Comparison of ENCODE assay signal across 13 mouse cellular contexts in genomic region chr4:120885208-120886120, GRCm38 (mm10). TPM values are rescaled to one million over a fixed set of nuclear protein-coding genes. Genes with fewer than 3 reads are reported as not detected.
DNase-seq lines count a peak whose midpoint lies in the region; ATAC-seq lines count a peak whose summit lies in the region.
"Had no signal": no experiment of that assay in that cellular context is flagged by ENCODE, and none has a peak within 500 bp of the region (broad histone marks: within the 10 kb centered on the region; RNA-seq: fewer than 3 reads in every experiment).

No protein-coding gene starts in this region.

- no peak overlapping the region for H3K9ac ChIP-seq in heart, embryonic 11.5 days (ENCODE audit: low read depth, low read length)
- 0 out of 2 replicates have a peak overlapping the region, but pooled peaks have one; percentile 4 for H3K9ac ChIP-seq in embryonic facial prominence, embryonic 14.5 days (ENCODE audit: low read depth, low read length)
- H3K9ac ChIP-seq: liver, embryonic 13.5 days had no signal

- intact Hi-C loops in heart, postnatal 25 days (cut with DNase I), result loop anchor here (5.0 kb wide), 2 partner anchors 203 to 293 kb away; no protein-coding TSS in a partner anchor
- intact Hi-C loops in left cerebral cortex, postnatal 4 days (cut with DNase I), result loop anchor here (5.0 kb wide), 1 partner anchor 33 kb away; the partner anchor contains the start of gene Rims3

- no peaks in the 10 kb centered on the region for H3K36me3 ChIP-seq in heart, embryonic 11.5 days (ENCODE audit: control insufficient read depth, insufficient read depth, low read length)
- H3K36me3 ChIP-seq in embryonic facial prominence, embryonic 14.5 days (ENCODE audit: control insufficient read depth, insufficient read depth, low read length), result no peaks in the 10 kb centered on the region
- H3K36me3 ChIP-seq: liver, embryonic 13.5 days had no signal

- H3K4me3 ChIP-seq in heart, embryonic 11.5 days (ENCODE audit: low read depth, low read length), result no peak overlapping the region
- H3K4me3 ChIP-seq in embryonic facial prominence, embryonic 14.5 days (ENCODE audit: low read depth, low read length), result no peak overlapping the region
- H3K4me3 ChIP-seq: gastrocnemius, adult 2 months; liver, embryonic 13.5 days had no signal

- no peaks in the 10 kb centered on the region for H3K9me3 ChIP-seq in heart, embryonic 11.5 days (replicated peaks; ENCODE audit: control insufficient read depth, low read length)
- no peaks in the 10 kb centered on the region for H3K9me3 ChIP-seq in embryonic facial prominence, embryonic 14.5 days (ENCODE audit: control insufficient read depth, low read length)
- H3K9me3 ChIP-seq: liver, embryonic 13.5 days had no signal

- WGBS in heart, embryonic 11.5 days (ENCODE audit: insufficient replicate concordance), result 21% methylated on average over 13 of the region's 13 CpGs
- 39% methylated on average over 13 of the region's 13 CpGs for WGBS in embryonic facial prominence, embryonic 14.5 days

- peaks cover 15% of the 10 kb centered on the region for H3K4me1 ChIP-seq in heart, embryonic 11.5 days (ENCODE audit: control insufficient read depth, insufficient read depth, low read length)
- H3K4me1 ChIP-seq in embryonic facial prominence, embryonic 14.5 days (ENCODE audit: control insufficient read depth, insufficient read depth, low read length), result peaks cover 6% of the 10 kb centered on the region; the same call in 1 of the 2 replicates

- no peaks in the 10 kb centered on the region for H3K27me3 ChIP-seq in heart, embryonic 11.5 days (ENCODE audit: control insufficient read depth, insufficient read depth, low read length)
- no peaks in the 10 kb centered on the region; the same call in 1 of the 2 replicates for H3K27me3 ChIP-seq in embryonic facial prominence, embryonic 14.5 days (replicated peaks; ENCODE audit: control insufficient read depth, insufficient read depth, low read length)

- H3K4me2 ChIP-seq in heart, embryonic 11.5 days, result peak overlapping the region; percentile 46
- no peak overlapping the region for H3K4me2 ChIP-seq in embryonic facial prominence, embryonic 14.5 days (ENCODE audit: low read depth, low read length)
- H3K4me2 ChIP-seq: liver, embryonic 13.5 days had no signal

- no peak for DNase-seq in heart, postnatal 25 days (ENCODE audit: low spot score)
- DNase-seq in left cerebral cortex, postnatal 4 days, result peak; percentile 53
- DNase-seq in left cerebral cortex, adult 18-20 months (ENCODE audit: low spot score in 2 of 2), result no peak
- DNase-seq in NIH3T3 (ENCODE audit: low read depth), result peak; percentile 39
- peak; percentile 69 for DNase-seq in embryonic facial prominence, embryonic 14.5 days (ENCODE audit: low spot score)
- DNase-seq in frontal cortex, adult 2 months (ENCODE audit: extremely low spot score in 1 of 2, low spot score in 1 of 2), result no peak
- DNase-seq in right cerebral cortex, adult 2 months (ENCODE audit: low spot score in 2 of 2), result no peak
- DNase-seq: cerebellum, adult 9-10 months; gastrocnemius, adult 2 months; liver, embryonic 13.5 days; thymus, postnatal 14 days had no signal

- no peak for ATAC-seq in heart, embryonic 11.5 days (replicated peaks; ENCODE audit: insufficient number of reproducible peaks, low FRiP score, low TSS enrichment)
- no peak for ATAC-seq in embryonic facial prominence, embryonic 14.5 days (ENCODE audit: low read depth)

- no peak overlapping the region for H3K27ac ChIP-seq in heart, embryonic 11.5 days (ENCODE audit: low read depth, low read length)
- H3K27ac ChIP-seq in embryonic facial prominence, embryonic 14.5 days (replicated peaks; ENCODE audit: low read depth, low read length), result no peak overlapping the region
- H3K27ac ChIP-seq: gastrocnemius, adult 2 months; liver, embryonic 13.5 days had no signal

RNA-seq across cellular contexts. Expression of gene Rims3, which starts 30.8 kb away (rescaled TPM):
- polyA plus RNA-seq in heart, embryonic 11.5 days (2014; fragmentation: Nextera tagmentation; extraction: Ambion mirVana), result 1.2 and 1.6 TPM in 2 replicates
- total RNA-seq in heart, postnatal 25 days (2021), result under 1 TPM in 1 of 2 experiments, not detected in 1; 0.05 TPM
- total RNA-seq in left cerebral cortex, postnatal 4 days (2021), result 10 to 100 TPM; 74.4 to 75.8 TPM
- total RNA-seq in left cerebral cortex, adult 18-20 months (2021), result 100 to 1,000 TPM; 194 to 217 TPM
- 3.4 and 3.9 TPM in 2 replicates for polyA plus RNA-seq in embryonic facial prominence, embryonic 14.5 days (2014; fragmentation: Nextera tagmentation; extraction: Ambion mirVana)
- polyA plus RNA-seq in frontal cortex, adult 2 months (2012; rRNA removed), result 56.3 and 62.0 TPM in 2 replicates
- total RNA-seq: megakaryocyte-erythroid progenitor cell, adult 5-6 weeks had no signal

RNA-seq across cellular contexts. Expression of gene Exo5, which starts 39.4 kb away (rescaled TPM):
- 13.2 and 13.7 TPM in 2 replicates for polyA plus RNA-seq in heart, embryonic 11.5 days (2014; fragmentation: Nextera tagmentation; extraction: Ambion mirVana)
- total RNA-seq in heart, postnatal 25 days (2021), result 1 to 10 TPM; 3.9 to 4.4 TPM
- total RNA-seq in left cerebral cortex, postnatal 4 days (2021), result 10 to 100 TPM; 20.3 to 23.0 TPM
- total RNA-seq in left cerebral cortex, adult 18-20 months (2021), result 10 to 100 TPM; 12.7 to 15.0 TPM
- polyA plus RNA-seq in embryonic facial prominence, embryonic 14.5 days (2014; fragmentation: Nextera tagmentation; extraction: Ambion mirVana), result 16.7 and 22.2 TPM in 2 replicates
- 11.3 and 12.7 TPM in 2 replicates for polyA plus RNA-seq in frontal cortex, adult 2 months (2012; rRNA removed)

RNA-seq across cellular contexts. Expression of gene Nfyc, which starts 54.1 kb away (rescaled TPM):
- 105 and 117 TPM in 2 replicates for polyA plus RNA-seq in heart, embryonic 11.5 days (2014; fragmentation: Nextera tagmentation; extraction: Ambion mirVana)
- 10 to 100 TPM; 58.6 to 62.3 TPM for total RNA-seq in heart, postnatal 25 days (2021)
- 10 to 100 TPM; 43.1 to 55.8 TPM for total RNA-seq in left cerebral cortex, postnatal 4 days (2021)
- total RNA-seq in left cerebral cortex, adult 18-20 months (2021), result 10 to 100 TPM; 45.1 to 49.4 TPM
- 90.5 and 101 TPM in 2 replicates for polyA plus RNA-seq in embryonic facial prominence, embryonic 14.5 days (2014; fragmentation: Nextera tagmentation; extraction: Ambion mirVana)
- 107 and 119 TPM in 2 replicates for polyA plus RNA-seq in frontal cortex, adult 2 months (2012; rRNA removed)

Comparison
In these comparisons a context has a peak if more than half of its experiments do, and no peak if none do; other contexts are left out.
1. DNase-seq: peak in left cerebral cortex, postnatal 4 days (single experiment), NIH3T3 (single experiment) and embryonic facial prominence, embryonic 14.5 days (single experiment); none in heart, postnatal 25 days (single experiment), left cerebral cortex, adult 18-20 months (0 of 2), frontal cortex, adult 2 months (0 of 2) and right cerebral cortex, adult 2 months (0 of 2).
2. RNA of gene Rims3, which starts 30.8 kb away (total RNA-seq): 194 to 217 TPM in left cerebral cortex, adult 18-20 months and 74.4 to 75.8 TPM in left cerebral cortex, postnatal 4 days; 0.05 TPM in heart, postnatal 25 days; every median in the first group is over 10 times any median in the second.